24 mouse cellular contexts compared by ENCODE assay signal in genomic region chr12:8242181-8242580, GRCm38 (mm10). TPM values are rescaled to one million over a fixed set of nuclear protein-coding genes. Genes with fewer than 3 reads are reported as not detected.
A peak's percentile ranks its signal among the peaks of the same experiment; 100 is the strongest.
DNase-seq lines count a peak whose midpoint lies in the region; ATAC-seq and TF ChIP-seq lines count a peak whose summit lies in the region.
"Had no signal": no experiment of that assay in that cellular context is flagged by ENCODE, and none has a peak within 500 bp of the region (broad histone marks: within the 10 kb centered on the region; RNA-seq: fewer than 3 reads in every experiment).

No protein-coding gene starts in this region.

- no peaks in the 10 kb centered on the region for H3K27me3 ChIP-seq in forebrain, postnatal 0 days (ENCODE audit: insufficient read depth, low read length)
- H3K27me3 ChIP-seq in forebrain, embryonic 13.5 days, result no peaks in the 10 kb centered on the region
- H3K27me3 ChIP-seq in lung, embryonic 15.5 days, result no peaks in the 10 kb centered on the region
- H3K27me3 ChIP-seq: CH12.LX; embryonic facial prominence, embryonic 12.5 days; forebrain, embryonic 12.5 days; heart, embryonic 12.5 days; hindbrain, embryonic 15.5 days had no signal

- no peak overlapping the region for H3K4me2 ChIP-seq in forebrain, postnatal 0 days (ENCODE audit: low read depth)
- H3K4me2 ChIP-seq in forebrain, embryonic 13.5 days, result no peak overlapping the region
- H3K4me2 ChIP-seq in lung, embryonic 15.5 days, result no peak overlapping the region
- H3K4me2 ChIP-seq: embryonic facial prominence, embryonic 12.5 days; forebrain, embryonic 12.5 days; heart, embryonic 12.5 days; hindbrain, embryonic 15.5 days had no signal

- H3K4me1 ChIP-seq in forebrain, postnatal 0 days (ENCODE audit: insufficient read depth), result no peaks in the 10 kb centered on the region
- no peaks in the 10 kb centered on the region for H3K4me1 ChIP-seq in forebrain, embryonic 13.5 days
- peaks cover 22% of the 10 kb centered on the region; the same call in 1 of the 2 replicates for H3K4me1 ChIP-seq in lung, embryonic 15.5 days
- H3K4me1 ChIP-seq: forebrain, embryonic 12.5 days; hindbrain, embryonic 15.5 days had no signal

- no peak for DNase-seq in forebrain, postnatal 0 days
- no peak for DNase-seq in lung, postnatal 14 days
- DNase-seq in NIH3T3 (ENCODE audit: low read depth), result peak; percentile 66
- DNase-seq in lung, postnatal 25 days (ENCODE audit: low spot score), result peak; percentile 7
- no peak for DNase-seq in cerebellum, adult 18-20 months
- DNase-seq in urinary bladder, postnatal 4 days (ENCODE audit: low spot score in 2 of 2), result no peak
- DNase-seq: adrenal gland, adult 8-10 months; adrenal gland, postnatal 36 days; cerebellum, adult 8-10 months; cerebellum, postnatal 14 days; embryo, embryonic 11 days; gastrocnemius, postnatal 10 days; heart, adult 2 months; heart, postnatal 36 days had no signal

- 71% methylated on average over 3 of the region's 3 CpGs for WGBS in forebrain, postnatal 0 days
- WGBS in forebrain, embryonic 13.5 days, result 89% methylated on average over 3 of the region's 3 CpGs
- WGBS in lung, embryonic 15.5 days, result 54% methylated on average over 3 of the region's 3 CpGs

- peak; percentile 14; the same call in 1 of the 2 replicates for ATAC-seq in forebrain, postnatal 0 days
- ATAC-seq in forebrain, embryonic 13.5 days, result no peak
- ATAC-seq in lung, embryonic 15.5 days (ENCODE audit: borderline replicate concordance, extremely low read depth, low FRiP score, low TSS enrichment), result peak; percentile 49; the same call in 1 of the 2 replicates

- TF ChIP-seq CTCF in forebrain, postnatal 0 days (IDR thresholded peaks at IDR 0.05; ENCODE audit: low read depth), result no peak

- H3K9ac ChIP-seq in forebrain, postnatal 0 days, result no peak overlapping the region
- H3K9ac ChIP-seq in forebrain, embryonic 13.5 days, result no peak overlapping the region
- H3K9ac ChIP-seq in lung, embryonic 15.5 days, result no peak overlapping the region
- H3K9ac ChIP-seq: embryonic facial prominence, embryonic 12.5 days; forebrain, embryonic 12.5 days; heart, embryonic 12.5 days; hindbrain, embryonic 15.5 days had no signal

- H3K4me3 ChIP-seq in forebrain, postnatal 0 days (ENCODE audit: low read depth, low read length), result no peak overlapping the region
- no peak overlapping the region for H3K4me3 ChIP-seq in forebrain, embryonic 13.5 days
- H3K4me3 ChIP-seq in lung, embryonic 15.5 days, result no peak overlapping the region
- H3K4me3 ChIP-seq: embryonic facial prominence, embryonic 12.5 days; forebrain, embryonic 12.5 days; heart, adult 2 months; heart, embryonic 12.5 days; hindbrain, embryonic 15.5 days had no signal

- no peak overlapping the region for H3K27ac ChIP-seq in forebrain, postnatal 0 days (ENCODE audit: low read depth, low read length)
- no peak overlapping the region for H3K27ac ChIP-seq in forebrain, embryonic 13.5 days
- H3K27ac ChIP-seq in lung, embryonic 15.5 days, result no peak overlapping the region
- H3K27ac ChIP-seq: embryonic facial prominence, embryonic 12.5 days; forebrain, embryonic 12.5 days; heart, adult 2 months; hindbrain, embryonic 15.5 days had no signal

- no peaks in the 10 kb centered on the region for H3K9me3 ChIP-seq in forebrain, postnatal 0 days (ENCODE audit: low read length)
- no peaks in the 10 kb centered on the region for H3K9me3 ChIP-seq in forebrain, embryonic 13.5 days (replicated peaks)
- H3K9me3 ChIP-seq in lung, embryonic 15.5 days, result no peaks in the 10 kb centered on the region
- H3K9me3 ChIP-seq: embryonic facial prominence, embryonic 12.5 days; forebrain, embryonic 12.5 days; heart, embryonic 12.5 days; hindbrain, embryonic 15.5 days had no signal

- H3K36me3 ChIP-seq in forebrain, postnatal 0 days (ENCODE audit: insufficient read depth), result no peaks in the 10 kb centered on the region
- peaks cover 13% of the 10 kb centered on the region for H3K36me3 ChIP-seq in forebrain, embryonic 13.5 days (ENCODE audit: poor library complexity, severe bottlenecking)
- no peaks in the 10 kb centered on the region; the same call in 1 of the 2 replicates for H3K36me3 ChIP-seq in lung, embryonic 15.5 days

RNA-seq across cellular contexts. Expression of gene Ldah, which starts 34.3 kb away (rescaled TPM):
- 54.5 TPM in 2 replicates for total RNA-seq in forebrain, postnatal 0 days (2014; rRNA removed)
- polyA plus RNA-seq in forebrain, postnatal 0 days (2015; fragmentation: Nextera tagmentation; extraction: Ambion mirVana), result 74.0 and 85.5 TPM in 2 replicates
- 78.7 and 84.7 TPM in 2 replicates for polyA plus RNA-seq in forebrain, embryonic 13.5 days (2015; fragmentation: Nextera tagmentation; extraction: Ambion mirVana)
- polyA plus RNA-seq in lung, embryonic 15.5 days (2015; fragmentation: Nextera tagmentation; extraction: Ambion mirVana), result 49.3 and 50.9 TPM in 2 replicates

RNA-seq across cellular contexts. Expression of gene Gdf7, which starts 59.6 kb away (rescaled TPM):
- 0.14 and 0.54 TPM in 2 replicates for total RNA-seq in forebrain, postnatal 0 days (2014; rRNA removed)
- polyA plus RNA-seq in forebrain, postnatal 0 days (2015; fragmentation: Nextera tagmentation; extraction: Ambion mirVana), result 0.10 and 0.18 TPM in 2 replicates
- polyA plus RNA-seq in forebrain, embryonic 13.5 days (2015; fragmentation: Nextera tagmentation; extraction: Ambion mirVana), result not detected in 2 replicates
- polyA plus RNA-seq in lung, embryonic 15.5 days (2015; fragmentation: Nextera tagmentation; extraction: Ambion mirVana), result not detected in 2 replicates
- total RNA-seq: adrenal gland, postnatal 36 days; CH12.LX; common myeloid progenitor, adult 5-6 weeks; gastrocnemius, postnatal 10 days; gastrocnemius, postnatal 4 days had no signal
- polyA plus RNA-seq: heart, embryonic 16.5 days had no signal

Comparison
In these comparisons a context has a peak if more than half of its experiments do, and no peak if none do; other contexts are left out.
1. DNase-seq: peak in NIH3T3 (single experiment) and lung, postnatal 25 days (single experiment); none in forebrain, postnatal 0 days (single experiment), lung, postnatal 14 days (single experiment), cerebellum, adult 18-20 months (0 of 2) and urinary bladder, postnatal 4 days (0 of 2).